Mouse (Mus musculus) embryonic fibroblast, embryonic 13.5 days (primary cell): ENCODE data around the gene Zfp704.

Experiments used
- CTCF ChIP-seq: IDR thresholded peaks from 2 replicates; pipeline ENCODE4 v1.5.1; 2011; ENCODE audit warnings: mild to moderate bottlenecking, control low read depth, low read length, moderate library complexity, borderline replicate concordance; ENCODE audit not compliant: insufficient read depth
- POLR2A ChIP-seq: IDR thresholded peaks from 2 replicates; pipeline ENCODE4 v1.6.1; 2011; ENCODE audit warnings: low read depth, mild to moderate bottlenecking, control low read depth, low read length, moderate library complexity

GRCm38 (mm10) chr3:9497260-9497659 is 112.6 kb downstream of the Zfp704 start:
- TF ChIP-seq POLR2A: no peak
- TF ChIP-seq CTCF: no peak
